Mouse (Mus musculus) hindbrain, embryonic 11.5 days (tissue): Measurements from ENCODE around the gene Ccnq. TPM values are rescaled to one million over a fixed set of nuclear protein-coding genes. Genes with fewer than 3 reads are reported as not detected.

Experiments used
- ATAC-seq: fragments of 200-750 bp; cut with Nextera tagmentation; 2 replicates; pipeline ENCODE4 v1.8.0; 2017; ENCODE audit warnings: mild to moderate bottlenecking, moderate TSS enrichment, moderate library complexity; ENCODE audit not compliant: low FRiP score
- DNase-seq: peaks from one replicate; pipeline ENCODE4 v3.0.0-alpha.2; 2015; ENCODE audit warnings: low spot score
- H3K27ac ChIP-seq: fragments of 300-500 bp; sonication (generic); 2 replicates; pipeline ENCODE4 v1.5.1; 2014; ENCODE audit warnings: mild to moderate bottlenecking, low read depth, low read length
- H3K27me3 ChIP-seq: fragments of 300-500 bp; sonication (generic); 2 replicates; pipeline ENCODE4 v1.6.1; 2014; ENCODE audit warnings: mild to moderate bottlenecking, low read length, moderate library complexity, mixed read lengths; ENCODE audit not compliant: control insufficient read depth, insufficient read depth
- H3K36me3 ChIP-seq: fragments of 300-500 bp; sonication (generic); 2 replicates; pipeline ENCODE4 v1.6.1; 2014; ENCODE audit warnings: mild to moderate bottlenecking, low read length, moderate library complexity, mixed read lengths; ENCODE audit not compliant: control insufficient read depth, insufficient read depth
- H3K4me1 ChIP-seq: fragments of 300-500 bp; sonication (generic); replicated peaks from 2 replicates; pipeline ENCODE4 v1.6.1; 2014; ENCODE audit warnings: low read length, mixed read lengths; ENCODE audit not compliant: control insufficient read depth, insufficient read depth
- H3K4me2 ChIP-seq: fragments of 300-500 bp; sonication (generic); replicated peaks from 2 replicates; pipeline ENCODE4 v1.6.1; 2014; ENCODE audit warnings: mild to moderate bottlenecking, low read depth, low read length
- H3K4me3 ChIP-seq: fragments of 300-500 bp; sonication (generic); 2 replicates; pipeline ENCODE4 v1.5.1; 2014; ENCODE audit warnings: low read depth, low read length
- H3K9ac ChIP-seq: fragments of 300-500 bp; sonication (generic); 2 replicates; pipeline ENCODE4 v1.6.1; 2014; ENCODE audit warnings: low read depth, low read length
- H3K9me3 ChIP-seq: fragments of 300-500 bp; sonication (generic); 2 replicates; pipeline ENCODE4 v1.6.1; 2016; ENCODE audit warnings: low read length; ENCODE audit not compliant: control insufficient read depth
- WGBS: fragments of 180-500 bp; shearing (Covaris S2); extraction: QIAGEN DNeasy Blood & Tissue Kit; methylation state at CpG from one replicate; pipeline ENCODE4 v1.1.7; 2014; 5-methylcytosine and 5-hydroxymethylcytosine counted together
- polyA plus RNA-seq: library from polyadenylated mRNA; unstranded; fragments of >200 nt; fragmentation: Nextera tagmentation; extraction: Ambion mirVana; gene quantifications from 2 replicates; pipeline ENCODE4 v1.2.1, GENCODE M21; 2014

Gene Ccnq
- polyA plus RNA-seq, 1 experiment from 2014 or later, result 33.2 TPM

DNA sequence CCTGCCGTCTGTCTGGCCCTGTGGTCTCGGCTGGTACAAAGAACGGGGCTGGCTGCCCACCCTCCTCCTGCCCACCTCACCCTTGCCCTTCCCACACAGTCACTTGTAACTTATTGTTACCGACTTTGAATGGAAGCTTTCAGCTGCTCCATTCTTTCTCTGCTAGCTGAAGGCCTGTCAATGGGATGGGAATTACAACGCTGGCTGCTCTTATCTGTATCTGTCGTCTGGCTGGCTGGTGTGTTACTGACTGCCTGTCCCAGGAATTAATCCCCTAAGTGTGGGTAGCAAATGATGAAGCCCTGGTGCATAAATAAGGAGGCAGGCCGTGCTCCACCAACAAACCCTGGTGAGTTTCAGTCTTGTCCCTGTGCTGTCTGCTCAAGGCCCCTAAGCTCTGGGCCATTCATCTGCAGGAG lies 34.5 kb upstream of the Ccnq start:
- Histone ChIP-seq H3K36me3 (no peaks in the 10 kb centered on the region), H3K9ac (no peak overlapping the region), H3K4me3 (no peak overlapping the region), H3K9me3 (no peaks in the 10 kb centered on the region), H3K4me1 (peaks cover 3% of the 10 kb centered on the region; the same call in 1 of the 2 replicates), H3K4me2 (no peak overlapping the region), H3K27ac (peak overlapping the region; percentile 12; the same call in 1 of the 2 replicates), H3K27me3 (no peaks in the 10 kb centered on the region; the same call in 1 of the 2 replicates)
- WGBS, result 16% methylated on average over 7 of the region's 7 CpGs
- ATAC-seq, result peak; percentile 76
- DNase-seq, result peak; percentile 55

DNA sequence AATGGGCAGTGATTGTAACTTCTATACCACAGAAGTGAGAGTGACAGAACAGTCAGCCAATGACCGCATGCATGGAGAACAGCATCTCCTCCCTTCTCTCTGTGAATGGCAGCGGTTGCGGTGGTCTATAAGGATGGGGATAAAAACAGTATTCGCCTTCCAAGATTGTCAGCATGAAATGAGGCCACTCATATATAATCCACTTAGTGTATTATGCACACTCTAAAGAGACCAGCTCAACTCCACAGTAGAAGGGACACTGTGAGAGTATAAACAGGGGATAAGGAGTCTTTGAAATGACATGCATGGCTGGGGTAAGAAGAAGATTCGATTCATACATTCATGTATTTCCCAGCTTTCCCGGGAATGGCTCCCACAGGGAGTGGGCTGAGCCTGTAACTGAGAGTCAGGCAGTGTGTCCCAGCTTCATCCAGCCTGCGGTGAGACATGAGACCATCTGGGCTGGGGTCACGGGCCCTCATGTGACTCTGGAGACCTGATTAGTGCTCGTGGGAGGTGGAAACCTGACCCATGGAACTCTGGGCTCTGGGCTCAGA lies 31.3 kb upstream of the Ccnq start:
- no peaks in the 10 kb centered on the region; the same call in 1 of the 2 replicates for H3K27me3 ChIP-seq
- ATAC-seq (no peak), DNase-seq (no peak)
- no peak overlapping the region for H3K9ac ChIP-seq
- no peaks in the 10 kb centered on the region for H3K36me3 ChIP-seq
- H3K4me2 ChIP-seq, result no peak overlapping the region
- H3K4me3 ChIP-seq, result no peak overlapping the region
- no peak overlapping the region for H3K27ac ChIP-seq
- 67% methylated on average over 9 of the region's 9 CpGs for WGBS
- no peaks in the 10 kb centered on the region for H3K9me3 ChIP-seq
- peaks cover 3% of the 10 kb centered on the region; the same call in 1 of the 2 replicates for H3K4me1 ChIP-seq

DNA sequence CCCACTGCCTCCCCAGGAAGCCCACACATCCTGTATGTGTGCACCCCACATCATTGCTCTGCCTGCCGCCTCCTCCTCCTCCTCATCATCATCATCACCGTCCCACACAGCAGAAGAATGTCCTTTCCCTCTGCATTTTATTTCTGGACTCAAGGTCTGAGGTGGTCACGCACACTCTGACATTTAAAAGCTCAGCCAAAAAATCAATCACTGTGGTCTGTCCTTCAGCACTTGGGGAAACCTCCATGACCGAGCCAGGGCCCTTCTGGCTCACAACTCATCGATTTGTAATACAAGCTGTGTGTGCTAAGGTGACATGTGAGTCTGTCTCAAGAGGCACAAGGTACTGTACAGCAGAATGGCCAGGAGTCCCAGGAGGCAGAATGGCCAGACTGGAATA lies 30.8 kb upstream of the Ccnq start:
- DNase-seq, result no peak
- Histone ChIP-seq H3K4me2 (no peak overlapping the region), H3K27me3 (no peaks in the 10 kb centered on the region), H3K9ac (no peak overlapping the region), H3K4me1 (peaks cover 3% of the 10 kb centered on the region; the same call in 1 of the 2 replicates), H3K4me3 (no peak overlapping the region), H3K36me3 (no peaks in the 10 kb centered on the region), H3K27ac (no peak overlapping the region), H3K9me3 (no peaks in the 10 kb centered on the region)
- WGBS, result 84% methylated on average over 5 of the region's 5 CpGs
- ATAC-seq, result no peak

DNA sequence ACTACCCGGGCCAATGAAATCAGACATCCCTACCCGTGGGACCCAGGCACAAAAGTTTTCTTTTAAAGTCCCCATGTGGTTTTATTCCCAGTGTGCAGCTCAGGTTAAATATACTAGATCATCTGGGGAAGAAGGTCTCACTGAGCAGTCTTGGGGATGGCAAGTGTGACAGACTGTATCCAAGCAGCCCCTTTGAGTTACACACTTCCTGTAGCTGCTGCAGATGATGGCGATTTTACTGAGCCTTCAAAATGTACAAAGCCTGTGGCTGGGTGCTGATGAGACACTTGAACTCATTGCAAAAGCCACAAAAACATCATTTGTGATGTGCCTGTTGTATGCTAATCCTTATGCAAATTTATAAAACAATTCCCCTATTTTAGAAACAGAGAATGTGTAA lies 29.0 kb upstream of the Ccnq start:
- no peaks in the 10 kb centered on the region for H3K9me3 ChIP-seq
- H3K4me1 ChIP-seq, result peaks cover 3% of the 10 kb centered on the region; the same call in 1 of the 2 replicates
- no peak overlapping the region for H3K4me2 ChIP-seq
- WGBS, result 81% methylated on average over 3 of the region's 3 CpGs
- H3K27me3 ChIP-seq, result no peaks in the 10 kb centered on the region
- H3K27ac ChIP-seq, result no peak overlapping the region
- H3K9ac ChIP-seq, result no peak overlapping the region
- no peaks in the 10 kb centered on the region for H3K36me3 ChIP-seq
- ATAC-seq (no peak), DNase-seq (no peak)
- no peak overlapping the region for H3K4me3 ChIP-seq

DNA sequence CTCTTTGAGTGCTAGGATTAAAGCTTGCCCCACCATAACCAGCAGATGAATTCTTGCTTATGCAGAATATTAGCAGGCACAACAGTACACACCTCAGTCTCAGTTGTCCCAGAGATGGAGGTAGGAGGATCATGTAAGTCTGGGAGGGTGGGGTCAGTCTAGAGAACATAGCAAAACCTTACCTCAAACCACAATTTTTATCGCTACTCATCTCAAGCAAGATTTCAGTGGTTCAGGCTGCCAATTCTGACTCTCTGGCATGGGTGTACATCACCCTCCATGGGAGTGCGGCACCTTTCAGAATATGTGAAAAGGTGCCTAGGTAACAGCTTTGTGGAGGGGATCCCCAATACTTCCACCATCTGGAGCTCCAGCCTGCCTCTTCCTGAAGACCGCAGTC lies 28.5 kb upstream of the Ccnq start:
- Histone ChIP-seq H3K27ac (no peak overlapping the region), H3K4me1 (peaks cover 3% of the 10 kb centered on the region; the same call in 1 of the 2 replicates), H3K9ac (no peak overlapping the region), H3K27me3 (no peaks in the 10 kb centered on the region), H3K4me3 (no peak overlapping the region), H3K36me3 (no peaks in the 10 kb centered on the region), H3K4me2 (no peak overlapping the region), H3K9me3 (no peaks in the 10 kb centered on the region)
- WGBS, result 90% methylated on average over 3 of the region's 3 CpGs
- ATAC-seq (no peak), DNase-seq (no peak)

DNA sequence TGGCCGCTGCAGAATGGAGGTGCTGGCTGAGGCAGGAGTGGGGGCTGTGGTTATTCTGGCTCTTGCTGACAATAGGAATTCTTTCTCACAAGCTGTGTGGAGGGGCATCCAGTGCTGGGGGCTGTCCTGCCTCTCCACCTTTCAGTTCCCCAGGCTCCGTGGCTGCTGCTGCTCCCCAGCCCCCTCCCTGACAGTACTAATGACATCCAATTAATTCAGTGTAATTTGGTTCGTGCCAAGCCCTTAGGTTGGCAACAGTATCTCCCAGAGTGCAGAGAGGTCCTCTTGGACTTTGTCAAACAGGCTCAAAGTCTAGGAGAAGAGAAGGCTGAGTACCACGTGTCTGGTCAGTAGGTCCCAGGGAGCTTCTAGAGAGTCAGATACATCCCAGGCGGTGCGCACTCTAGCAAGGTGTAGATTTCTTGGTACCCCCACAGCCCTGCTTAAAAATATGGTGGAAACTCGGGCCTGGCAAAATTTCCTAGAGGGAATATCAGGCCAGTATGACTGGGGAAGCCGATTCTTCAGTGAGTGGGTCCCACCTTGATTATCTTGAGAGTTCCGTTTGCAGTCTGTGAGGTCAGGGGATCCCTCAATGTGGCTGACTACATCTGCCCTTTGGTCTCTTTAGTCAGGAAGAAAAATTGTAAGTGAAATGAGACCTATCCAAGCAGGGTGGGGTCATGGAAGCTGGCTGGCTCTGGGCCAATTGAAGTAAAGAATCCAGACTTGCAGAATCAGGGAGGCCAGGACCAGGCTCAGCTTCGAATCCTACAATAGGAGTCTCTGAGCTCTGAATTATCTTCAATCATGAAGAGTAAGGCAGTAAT lies 26.5 kb upstream of the Ccnq start:
- WGBS, result 60% methylated on average over 10 of the region's 10 CpGs
- Histone ChIP-seq H3K27ac (no peak overlapping the region), H3K9ac (no peak overlapping the region), H3K9me3 (no peaks in the 10 kb centered on the region), H3K4me2 (no peak overlapping the region), H3K4me1 (peaks cover under 1% of the 10 kb centered on the region; the same call in 1 of the 2 replicates), H3K4me3 (no peak overlapping the region), H3K27me3 (no peaks in the 10 kb centered on the region), H3K36me3 (no peaks in the 10 kb centered on the region)
- ATAC-seq (no peak), DNase-seq (no peak)

DNA sequence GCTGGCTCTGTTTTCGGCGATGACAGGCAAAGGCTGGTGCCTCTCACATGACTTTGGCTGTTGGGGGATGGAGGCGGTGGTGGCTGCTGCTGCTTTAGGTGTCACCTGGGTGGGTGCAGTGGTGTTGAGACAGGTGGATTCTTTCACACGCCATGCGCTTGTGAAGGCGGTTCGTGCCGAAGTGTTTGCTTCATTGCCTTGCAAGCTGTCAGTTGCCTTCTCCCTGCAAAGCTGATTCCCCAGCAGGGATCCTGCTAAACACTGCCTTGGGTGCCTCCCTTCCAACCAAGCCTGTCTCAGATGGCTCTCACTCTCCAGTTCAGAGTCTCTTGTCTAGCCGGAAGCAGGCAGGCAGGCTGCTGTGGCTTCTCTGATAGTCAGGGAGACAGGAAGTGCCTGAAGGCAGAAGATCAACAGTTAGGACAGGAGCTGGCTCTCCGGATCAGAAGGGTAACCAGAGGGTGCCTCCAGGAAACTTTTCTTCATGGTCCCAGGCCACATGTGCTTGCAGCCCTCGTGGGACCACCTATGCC lies 20.3 kb upstream of the Ccnq start:
- no peak overlapping the region for H3K4me3 ChIP-seq
- H3K9ac ChIP-seq, result no peak overlapping the region
- no peak overlapping the region for H3K27ac ChIP-seq
- 72% methylated on average over 11 of the region's 11 CpGs for WGBS
- no peaks in the 10 kb centered on the region for H3K36me3 ChIP-seq
- no peaks in the 10 kb centered on the region for H3K27me3 ChIP-seq
- ATAC-seq (no peak), DNase-seq (no peak)
- no peaks in the 10 kb centered on the region for H3K9me3 ChIP-seq
- H3K4me2 ChIP-seq, result no peak overlapping the region
- H3K4me1 ChIP-seq, result no peaks in the 10 kb centered on the region

DNA sequence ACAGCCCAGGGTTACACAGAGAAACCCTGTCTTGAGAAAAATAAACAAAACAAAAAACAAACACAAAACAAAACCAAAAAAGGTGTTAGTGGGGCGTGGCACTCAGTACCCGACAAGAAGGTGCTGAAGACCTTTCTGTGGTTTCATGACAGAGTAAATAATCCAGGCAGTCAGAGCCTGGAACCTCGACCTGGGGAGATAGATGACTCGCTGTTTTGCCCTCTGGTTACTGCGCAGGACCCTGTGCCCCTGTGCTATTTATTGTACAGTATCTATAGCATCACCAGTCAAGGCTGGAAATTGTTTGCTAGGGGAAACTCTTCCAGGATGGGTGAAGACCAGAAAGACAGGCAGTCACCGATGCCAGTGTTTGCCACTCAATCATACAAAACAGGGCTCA lies 18.9 kb upstream of the Ccnq start:
- DNase-seq, result no peak
- H3K27ac ChIP-seq, result no peak overlapping the region

More for the DNA sequence above, 18.9 kb upstream of the Ccnq start:
- Histone ChIP-seq H3K36me3 (no peaks in the 10 kb centered on the region), H3K9me3 (no peaks in the 10 kb centered on the region), H3K4me1 (no peaks in the 10 kb centered on the region), H3K4me2 (no peak overlapping the region), H3K9ac (no peak overlapping the region), H3K4me3 (no peak overlapping the region), H3K27me3 (no peaks in the 10 kb centered on the region)
- no peak for ATAC-seq
- 89% methylated on average over 6 of the region's 6 CpGs for WGBS
